Mouse (Mus musculus) limb, embryonic 10.5 days (tissue): ENCODE results near the gene Clcn2. TPM values are rescaled to one million over a fixed set of nuclear protein-coding genes. Genes with fewer than 3 reads are reported as not detected.

ENCODE experiments used
- DNase-seq: peaks from one replicate; pipeline ENCODE4 v3.0.0-alpha.2; 2017; ENCODE audit warnings: low spot score
- H3K27ac ChIP-seq: fragments of 300-500 bp; sonication (generic); 2 replicates; pipeline ENCODE4 v1.5.1; 2016; ENCODE audit warnings: mild to moderate bottlenecking
- H3K27me3 ChIP-seq: fragments of 300-500 bp; sonication (generic); 2 replicates; pipeline ENCODE4 v1.6.1; 2016; ENCODE audit warnings: low read depth, mild to moderate bottlenecking; ENCODE audit not compliant: poor library complexity, severe bottlenecking
- H3K36me3 ChIP-seq: fragments of 300-500 bp; sonication (generic); 2 replicates; pipeline ENCODE4 v1.6.1; 2016; ENCODE audit warnings: mild to moderate bottlenecking, moderate library complexity
- H3K4me1 ChIP-seq: fragments of 300-500 bp; sonication (generic); 2 replicates; pipeline ENCODE4 v1.6.1; 2016
- H3K4me3 ChIP-seq: fragments of 300-500 bp; sonication (generic); 2 replicates; pipeline ENCODE4 v1.5.1; 2016; ENCODE audit warnings: mild to moderate bottlenecking, moderate library complexity
- H3K9me3 ChIP-seq: fragments of 300-500 bp; sonication (generic); replicated peaks from 2 replicates; pipeline ENCODE4 v1.6.1; 2016; ENCODE audit warnings: mild to moderate bottlenecking
- WGBS: fragments of 180-500 bp; shearing (Covaris S2); methylation state at CpG from one replicate; pipeline ENCODE4 v1.1.7; 2016; 5-methylcytosine and 5-hydroxymethylcytosine counted together
- polyA plus RNA-seq: library from polyadenylated mRNA; unstranded; fragments of >200 nt; fragmentation: Nextera tagmentation; extraction: Ambion mirVana; gene quantifications from 2 replicates; pipeline ENCODE4 v1.2.1, GENCODE M21; 2016

The Clcn2 gene
- polyA plus RNA-seq, 1 experiment from 2014 or later, result 18.5 TPM

DNA sequence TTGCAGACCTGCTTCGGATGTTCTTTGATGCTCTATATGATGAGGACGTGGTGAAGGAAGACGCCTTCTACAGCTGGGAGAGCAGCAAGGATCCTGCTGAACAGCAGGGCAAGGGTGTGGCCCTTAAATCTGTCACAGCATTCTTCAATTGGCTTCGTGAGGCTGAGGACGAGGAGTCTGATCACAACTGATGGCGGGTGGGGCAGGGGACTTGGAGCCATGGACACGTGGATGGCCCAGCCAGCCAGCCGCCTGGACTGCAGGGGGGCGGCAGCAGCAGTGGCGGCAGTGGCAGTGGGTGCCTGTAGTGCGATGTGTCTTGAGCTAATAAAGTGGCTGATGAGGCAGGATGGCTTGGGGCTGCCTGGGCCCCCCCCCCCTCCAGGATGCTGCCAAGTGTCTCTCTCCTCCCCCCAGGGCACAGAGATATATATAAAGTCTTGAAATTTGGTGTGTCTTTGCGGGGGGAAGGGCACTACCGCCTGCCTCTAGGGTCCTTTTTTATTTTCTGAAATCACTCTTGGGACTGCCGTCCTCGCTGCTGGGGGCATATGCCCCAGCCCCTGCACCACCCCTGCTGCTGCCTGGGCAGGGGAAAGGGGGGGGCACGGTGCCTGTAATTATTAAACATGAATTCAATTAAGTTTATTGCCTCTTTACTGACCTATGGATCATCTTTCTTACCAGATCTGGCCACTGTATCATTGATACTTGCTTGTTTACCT, 25.1 kb downstream of the Clcn2 start:
- Histone ChIP-seq H3K9me3 (no peaks in the 10 kb centered on the region), H3K36me3 (peaks cover 51% of the 10 kb centered on the region), H3K27ac (no peak overlapping the region; the same call in 1 of the 2 replicates), H3K4me3 (peak overlapping the region; percentile 65; the same call in 1 of the 2 replicates), H3K4me1 (peaks cover 44% of the 10 kb centered on the region), H3K27me3 (peaks cover 20% of the 10 kb centered on the region)
- DNase-seq, result no peak
- WGBS, result 37% methylated on average over 16 of the region's 16 CpGs

DNA sequence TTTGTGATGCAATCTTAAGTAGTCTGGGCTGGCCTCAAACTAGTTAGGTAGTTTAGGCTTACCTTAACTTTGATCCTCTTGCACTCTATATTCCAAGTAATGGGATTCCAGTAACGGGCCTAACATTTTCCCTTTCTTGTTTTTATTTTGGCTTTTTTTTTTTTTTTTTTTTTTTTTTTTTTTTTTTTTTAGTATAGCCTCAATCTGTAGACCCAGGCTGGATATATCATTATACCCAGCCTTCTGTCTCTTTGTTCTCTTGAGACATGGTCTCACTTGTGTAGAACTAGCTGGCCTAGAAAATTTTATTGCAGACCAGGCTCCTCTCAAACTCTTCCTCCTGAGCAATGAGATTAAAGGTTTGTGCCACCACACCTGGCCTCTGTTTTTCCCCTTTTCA, 25.9 kb downstream of the Clcn2 start:
- DNase-seq, result no peak
- peaks cover 59% of the 10 kb centered on the region for H3K36me3 ChIP-seq
- H3K4me3 ChIP-seq, result no peak overlapping the region
- H3K4me1 ChIP-seq, result peaks cover 39% of the 10 kb centered on the region
- H3K9me3 ChIP-seq, result no peaks in the 10 kb centered on the region
- H3K27ac ChIP-seq, result no peak overlapping the region
- 81% methylated on average over 1 of the region's 1 CpGs for WGBS
- H3K27me3 ChIP-seq, result peaks cover 20% of the 10 kb centered on the region

DNA sequence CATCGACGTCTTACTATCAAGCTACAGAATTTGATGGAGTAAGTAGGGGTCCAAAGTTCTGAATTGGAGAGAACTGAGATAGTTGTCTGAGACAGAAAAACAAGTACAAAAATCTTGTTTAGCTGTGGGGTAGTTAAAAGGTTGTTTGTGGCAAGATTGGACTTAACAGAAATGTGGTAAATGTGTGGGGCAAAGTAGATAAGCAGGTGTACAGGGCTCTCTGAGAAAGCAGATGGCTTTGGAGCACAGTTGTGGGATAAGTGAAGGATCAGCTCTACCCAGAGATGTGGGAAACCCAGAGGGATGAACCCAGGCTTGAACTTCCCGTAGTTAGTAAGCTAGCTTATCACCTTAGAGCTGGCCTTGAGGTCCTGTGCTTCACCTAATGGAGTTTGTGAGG, 26.8 kb downstream of the Clcn2 start:
- H3K27ac ChIP-seq, result no peak overlapping the region
- 90% methylated on average over 3 of the region's 3 CpGs for WGBS

DNA sequence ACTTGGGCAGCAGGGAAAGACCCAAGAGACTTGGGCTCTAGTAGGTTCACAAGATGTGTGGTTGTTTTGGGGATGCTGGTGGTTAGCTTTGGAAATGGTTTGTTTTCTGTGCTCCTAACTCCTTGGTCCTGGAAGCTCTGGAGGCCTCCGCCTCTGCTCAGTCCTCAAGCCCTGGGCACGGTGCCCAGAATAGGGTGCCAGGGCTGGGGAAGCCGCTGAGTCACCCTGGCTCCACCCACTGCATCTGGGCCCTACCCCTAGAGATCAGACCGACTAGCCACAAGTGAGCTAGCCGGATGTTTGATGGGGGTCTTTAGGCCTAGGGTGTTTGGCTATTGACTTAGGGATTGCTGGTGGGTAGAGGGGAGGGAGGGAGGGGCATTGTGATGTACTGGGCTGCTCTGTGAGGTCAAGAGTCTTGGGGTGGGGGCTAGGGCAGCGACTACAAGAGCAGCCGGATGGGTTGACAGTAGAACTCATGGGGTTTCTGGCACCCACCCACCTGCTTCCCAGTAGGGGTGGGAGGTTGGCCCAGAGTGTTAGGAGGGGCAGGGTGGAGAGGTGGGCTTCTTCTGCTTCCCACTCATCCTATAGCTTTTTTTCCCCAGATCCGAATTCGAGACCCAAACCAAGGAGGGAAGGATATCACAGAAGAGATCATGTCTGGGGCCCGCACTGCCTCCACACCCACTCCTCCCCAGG, 39.4 kb downstream of the Clcn2 start:
- no peak overlapping the region for H3K4me3 ChIP-seq
- no peak overlapping the region for H3K27ac ChIP-seq
- no peaks in the 10 kb centered on the region for H3K27me3 ChIP-seq
- H3K4me1 ChIP-seq, result peaks cover 18% of the 10 kb centered on the region
- peaks cover 94% of the 10 kb centered on the region for H3K36me3 ChIP-seq
- no peak for DNase-seq
- H3K9me3 ChIP-seq, result no peaks in the 10 kb centered on the region
- WGBS, result 94% methylated on average over 10 of the region's 10 CpGs

More for the DNA sequence above, 26.8 kb downstream of the Clcn2 start:
- peaks cover 15% of the 10 kb centered on the region for H3K27me3 ChIP-seq
- H3K4me3 ChIP-seq, result no peak overlapping the region
- peaks cover 67% of the 10 kb centered on the region for H3K36me3 ChIP-seq
- no peak for DNase-seq
- peaks cover 30% of the 10 kb centered on the region for H3K4me1 ChIP-seq
- no peaks in the 10 kb centered on the region for H3K9me3 ChIP-seq

DNA sequence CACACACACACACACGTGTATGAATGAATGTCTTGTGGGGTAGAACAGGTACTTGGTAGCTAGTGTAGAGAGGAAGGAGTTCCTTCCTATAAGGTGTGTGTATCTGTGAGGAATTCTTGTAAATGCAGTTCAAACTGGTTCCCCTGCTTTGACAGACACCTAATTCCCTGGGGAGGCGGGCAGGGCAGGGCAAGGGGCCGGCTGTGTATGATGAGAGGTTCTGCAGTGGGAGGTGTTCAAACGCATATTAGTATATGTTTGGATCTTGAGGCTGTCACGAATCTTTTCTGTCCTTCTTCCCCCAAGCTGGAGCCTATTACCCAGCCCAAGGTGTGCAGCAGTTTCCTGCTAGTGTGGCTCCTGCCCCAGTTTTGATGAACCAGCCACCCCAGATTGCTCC, 40.2 kb downstream of the Clcn2 start:
- DNase-seq, result no peak
- no peak overlapping the region for H3K27ac ChIP-seq
- peaks cover 87% of the 10 kb centered on the region for H3K36me3 ChIP-seq
- H3K9me3 ChIP-seq, result no peaks in the 10 kb centered on the region
- H3K4me3 ChIP-seq, result no peak overlapping the region
- H3K27me3 ChIP-seq, result no peaks in the 10 kb centered on the region
- H3K4me1 ChIP-seq, result peaks cover 18% of the 10 kb centered on the region
- 89% methylated on average over 5 of the region's 5 CpGs for WGBS

DNA sequence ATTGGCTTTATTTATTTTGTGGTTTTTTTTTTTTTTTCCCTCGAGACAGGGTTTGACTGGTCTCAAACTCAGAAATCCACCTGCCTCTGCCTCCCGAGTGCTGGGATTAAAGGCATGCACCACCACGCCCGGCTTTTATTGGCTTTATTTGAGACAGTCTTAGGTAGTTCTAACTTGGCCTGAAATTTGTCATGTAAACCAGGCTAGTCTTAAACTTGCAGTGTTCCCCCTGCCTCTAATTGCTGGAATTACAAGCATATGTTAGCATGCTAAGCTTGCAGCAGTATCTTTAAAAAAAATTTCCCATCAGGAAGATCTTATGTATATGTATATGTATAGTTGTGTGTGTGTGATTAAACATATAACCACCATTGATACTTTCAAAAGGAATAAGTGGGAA, 40.8 kb downstream of the Clcn2 start:
- Histone ChIP-seq H3K4me3 (no peak overlapping the region), H3K27ac (no peak overlapping the region), H3K4me1 (peaks cover 22% of the 10 kb centered on the region), H3K27me3 (no peaks in the 10 kb centered on the region), H3K9me3 (no peaks in the 10 kb centered on the region), H3K36me3 (peaks cover 80% of the 10 kb centered on the region)
- no peak for DNase-seq
- 89% methylated on average over 4 of the region's 4 CpGs for WGBS

DNA sequence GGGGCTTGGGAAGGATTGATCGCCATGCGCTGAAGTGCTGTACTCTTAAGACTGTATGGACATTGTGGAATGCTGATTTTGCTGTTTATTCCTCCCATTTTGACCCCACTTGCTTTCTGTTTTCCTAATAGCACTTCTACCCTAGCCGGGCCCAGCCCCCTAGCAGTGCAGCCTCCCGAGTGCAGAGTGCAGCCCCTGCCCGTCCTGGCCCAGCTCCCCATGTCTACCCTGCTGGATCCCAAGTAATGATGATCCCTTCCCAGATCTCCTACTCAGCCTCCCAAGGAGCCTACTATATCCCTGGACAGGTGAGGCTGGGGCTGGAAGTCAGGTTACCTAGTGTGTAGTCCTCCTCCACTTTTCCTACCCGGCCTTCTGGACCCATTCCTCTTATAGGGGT, 42.3 kb downstream of the Clcn2 start:
- H3K4me3 ChIP-seq, result peak overlapping the region; percentile 99; the same call in 1 of the 2 replicates
- no peaks in the 10 kb centered on the region for H3K9me3 ChIP-seq
- no peaks in the 10 kb centered on the region for H3K27me3 ChIP-seq
- no peak overlapping the region for H3K27ac ChIP-seq
- 92% methylated on average over 6 of the region's 6 CpGs for WGBS
- no peak for DNase-seq
- peaks cover 24% of the 10 kb centered on the region for H3K4me1 ChIP-seq
- peaks cover 65% of the 10 kb centered on the region for H3K36me3 ChIP-seq

DNA sequence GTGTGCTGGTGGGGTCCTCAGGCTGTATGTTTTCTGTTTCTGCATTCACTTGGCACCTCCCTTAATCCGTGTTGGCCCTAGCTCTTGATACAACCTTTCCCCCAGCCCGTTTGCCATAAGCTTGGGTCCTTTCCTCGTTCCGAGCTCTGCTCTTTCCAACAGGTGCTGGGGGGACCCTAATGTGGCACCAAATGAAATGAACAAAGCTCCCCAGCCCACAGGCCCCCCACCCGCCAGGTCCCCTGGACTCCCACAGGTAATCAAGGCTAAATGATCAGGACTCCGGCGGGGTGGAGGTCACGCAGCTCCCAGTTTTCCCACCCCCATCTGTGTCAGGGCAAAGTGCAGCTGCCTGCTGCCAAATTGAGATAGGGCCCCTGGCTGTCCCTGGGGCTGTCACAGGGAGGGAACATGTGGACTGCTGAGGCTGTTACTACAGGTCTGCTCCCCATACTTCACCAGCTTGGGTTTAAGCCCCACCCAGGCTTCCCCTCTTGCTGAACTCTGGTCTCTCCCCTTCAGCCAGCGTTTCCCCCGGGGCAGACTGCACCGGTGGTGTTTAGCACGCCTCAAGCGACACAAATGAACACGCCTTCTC, 43.7 kb downstream of the Clcn2 start:
- H3K4me1 ChIP-seq, result peaks cover 24% of the 10 kb centered on the region
- 20% methylated on average over 14 of the region's 14 CpGs for WGBS
- H3K9me3 ChIP-seq, result no peaks in the 10 kb centered on the region
- peak overlapping the region; percentile 99 for H3K4me3 ChIP-seq
- H3K27me3 ChIP-seq, result no peaks in the 10 kb centered on the region
- peak overlapping the region; percentile 98 for H3K27ac ChIP-seq
- DNase-seq, result peak; percentile 44
- peaks cover 51% of the 10 kb centered on the region for H3K36me3 ChIP-seq

DNA sequence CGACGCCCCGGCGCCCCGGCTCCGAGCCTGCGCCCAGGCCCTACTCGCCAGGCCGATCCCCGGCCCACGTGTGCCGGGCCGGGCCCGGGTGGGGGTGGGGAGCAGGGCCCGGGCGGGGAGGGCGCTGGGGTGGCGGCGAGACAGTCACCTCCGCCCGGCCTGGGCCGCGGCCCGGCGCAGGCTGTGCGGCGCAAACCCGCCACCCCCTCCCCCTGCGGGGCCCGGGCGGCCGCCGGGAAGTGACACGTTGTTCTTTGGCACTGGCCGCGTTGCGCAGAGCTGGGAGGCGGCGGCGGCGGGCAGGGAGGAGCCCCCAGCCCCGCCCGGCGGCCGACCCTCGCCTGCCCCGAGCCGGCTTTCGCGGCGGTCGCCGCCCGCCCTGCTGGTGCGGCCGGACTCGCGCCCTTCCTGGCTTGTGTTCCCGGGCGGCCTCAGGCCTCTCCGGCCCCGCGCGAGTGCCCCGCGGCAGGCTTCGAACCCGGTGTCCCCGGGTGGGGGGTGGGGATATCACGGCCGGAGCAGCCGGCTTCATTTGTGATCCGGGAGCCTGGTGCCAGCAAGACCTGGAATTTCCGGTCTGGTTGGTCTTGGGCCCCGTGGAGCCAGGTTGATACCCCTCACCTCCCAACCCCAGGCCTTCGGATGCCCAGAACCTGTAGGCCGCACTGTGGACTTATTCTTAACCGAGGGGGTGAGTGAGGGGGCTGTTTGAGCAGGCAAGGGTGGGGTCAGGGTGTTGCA, 44.4 kb downstream of the Clcn2 start:
- no peak for DNase-seq
- H3K27ac ChIP-seq, result peak overlapping the region; percentile 98
- peaks cover 24% of the 10 kb centered on the region for H3K4me1 ChIP-seq
- peaks cover 44% of the 10 kb centered on the region for H3K36me3 ChIP-seq
- under 1% methylated on average over 63 of the region's 78 CpGs for WGBS
- H3K27me3 ChIP-seq, result no peaks in the 10 kb centered on the region
- H3K9me3 ChIP-seq, result no peaks in the 10 kb centered on the region
- H3K4me3 ChIP-seq, result peak overlapping the region; percentile 99

DNA sequence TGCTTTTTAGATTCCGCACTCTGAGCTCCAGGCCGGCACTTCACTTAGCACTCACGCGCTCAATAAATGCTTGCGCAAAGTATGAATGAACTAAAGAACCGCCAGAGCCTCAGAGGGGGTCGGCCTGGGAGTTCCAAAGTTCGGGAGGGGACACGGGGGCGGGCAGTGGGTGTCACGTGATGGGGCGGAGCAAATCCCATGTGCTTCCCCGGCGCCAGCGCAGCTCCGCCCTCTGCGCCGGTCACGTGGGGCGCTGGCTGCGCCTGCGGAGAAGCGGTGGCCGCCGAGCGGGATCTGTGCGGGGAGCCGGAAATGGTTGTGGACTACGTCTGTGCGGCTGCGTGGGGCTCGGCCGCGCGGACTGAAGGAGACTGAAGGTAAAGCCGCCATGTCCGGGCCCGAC, 45.0 kb downstream of the Clcn2 start:
- Histone ChIP-seq H3K4me1 (peaks cover 24% of the 10 kb centered on the region), H3K27ac (peak overlapping the region; percentile 98), H3K36me3 (peaks cover 38% of the 10 kb centered on the region), H3K4me3 (peak overlapping the region; percentile 99), H3K9me3 (no peaks in the 10 kb centered on the region), H3K27me3 (no peaks in the 10 kb centered on the region)
- WGBS, result 1% methylated on average over 36 of the region's 38 CpGs
- peak; percentile 97 for DNase-seq

DNA sequence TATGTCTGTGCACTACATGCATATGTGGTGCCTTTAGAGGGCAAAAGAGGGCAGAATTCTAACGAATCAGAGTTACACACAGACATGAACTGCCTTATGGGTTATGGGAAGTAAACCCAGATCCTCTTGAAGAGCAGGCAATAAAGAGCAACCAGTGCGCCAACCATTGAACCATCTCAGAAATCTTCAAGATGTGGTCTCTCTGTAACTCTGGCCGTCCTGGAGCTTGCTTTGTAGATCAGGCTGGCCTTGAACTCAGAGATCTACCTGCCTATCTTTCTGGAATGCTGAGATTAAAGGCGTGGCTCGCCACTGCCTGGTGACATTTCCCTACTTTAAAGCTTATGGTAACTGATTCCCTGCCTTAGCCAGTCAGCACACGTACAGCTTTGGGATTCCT, 45.7 kb downstream of the Clcn2 start:
- Histone ChIP-seq H3K27ac (peak overlapping the region; percentile 98), H3K9me3 (no peaks in the 10 kb centered on the region), H3K4me3 (peak overlapping the region; percentile 99), H3K27me3 (no peaks in the 10 kb centered on the region), H3K36me3 (peaks cover 32% of the 10 kb centered on the region), H3K4me1 (peaks cover 24% of the 10 kb centered on the region)
- 28% methylated on average over 6 of the region's 6 CpGs for WGBS
- no peak for DNase-seq

DNA sequence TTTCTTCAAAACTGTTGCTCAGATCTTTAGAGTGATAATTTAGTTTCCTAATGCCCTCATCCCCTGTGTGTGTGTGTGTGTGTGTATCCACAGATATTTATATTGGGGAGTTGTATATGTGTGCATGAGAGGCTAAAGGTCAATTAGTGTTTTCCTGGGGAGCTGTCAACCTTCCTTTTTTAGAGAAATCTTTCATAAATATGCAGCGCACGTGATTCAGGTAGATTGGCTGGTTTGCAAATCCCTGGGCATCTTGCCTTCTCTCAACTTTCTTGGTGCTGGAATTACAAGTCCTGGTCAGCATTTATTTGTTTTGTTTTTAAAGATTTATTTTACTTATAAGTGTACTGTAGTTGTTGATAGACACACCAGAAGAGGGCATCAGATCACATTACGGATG, 47.3 kb downstream of the Clcn2 start:
- H3K27me3 ChIP-seq, result no peaks in the 10 kb centered on the region
- H3K4me3 ChIP-seq, result no peak overlapping the region
- 94% methylated on average over 3 of the region's 3 CpGs for WGBS
- H3K36me3 ChIP-seq, result peaks cover 22% of the 10 kb centered on the region
- no peaks in the 10 kb centered on the region for H3K9me3 ChIP-seq
- DNase-seq, result no peak
- H3K4me1 ChIP-seq, result peaks cover 24% of the 10 kb centered on the region
- no peak overlapping the region for H3K27ac ChIP-seq
